Mouse (Mus musculus): ENCODE results near the gene Hectd1.

GRCm38 (mm10) chr12:51755938-51756598 lies 73.3 kb downstream of the Hectd1 start:
- TF ChIP-seq POLR2A (IDR thresholded peaks at IDR 0.05; ENCODE audit: low read depth, low read length), result no peak
- TF ChIP-seq CTCF (IDR thresholded peaks at IDR 0.05; ENCODE audit: extremely low read depth, insufficient read depth, insufficient read length, insufficient replicate concordance), result no peak

Measured in spleen, adult 2 months (tissue).